Mouse (Mus musculus) monocyte, adult 5-6 weeks (primary cell): ENCODE measurements at regions not wholly inside any gene's neighbourhood (a gene's known extent, or its start where the extent isn't known, plus 50 kb on each side); places are given as distances from the start of the nearest gene placed in this dataset.

Experiments used
- ATAC-seq: fragments of 153-309, 156-312 bp; replicated peaks from 2 replicates; pipeline ENCODE4 v1.8.0; 2017; ENCODE audit warnings: mild to moderate bottlenecking; ENCODE audit not compliant: low TSS enrichment, insufficient number of reproducible peaks, severe bottlenecking, poor library complexity, low FRiP score

DNA sequence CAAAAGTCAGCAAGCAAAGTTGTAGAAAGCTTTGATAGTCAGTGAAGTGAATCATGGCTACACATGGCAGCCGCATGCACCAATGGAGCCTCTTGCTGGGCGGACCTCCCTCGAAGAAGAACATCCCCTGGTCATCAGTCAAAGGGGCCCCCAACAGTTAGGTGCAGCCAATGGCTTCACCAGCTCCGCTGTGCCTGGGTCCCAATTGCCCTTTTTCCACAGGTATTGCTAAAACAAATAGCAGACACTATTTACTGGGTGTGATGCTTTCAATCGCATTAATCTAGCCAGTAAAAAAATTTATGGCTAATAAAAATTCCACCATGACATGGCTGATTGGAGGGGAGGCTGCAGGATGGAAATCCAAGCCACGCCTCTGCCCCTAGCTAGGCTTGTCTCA is 606.7 kb upstream of the Sox9 start:
- ATAC-seq = no peak

- no peak for ATAC-seq
These were observed 601.4 kb upstream of the Sox9 start for GRCm38 (mm10) chr11:112180666-112181065.

DNA sequence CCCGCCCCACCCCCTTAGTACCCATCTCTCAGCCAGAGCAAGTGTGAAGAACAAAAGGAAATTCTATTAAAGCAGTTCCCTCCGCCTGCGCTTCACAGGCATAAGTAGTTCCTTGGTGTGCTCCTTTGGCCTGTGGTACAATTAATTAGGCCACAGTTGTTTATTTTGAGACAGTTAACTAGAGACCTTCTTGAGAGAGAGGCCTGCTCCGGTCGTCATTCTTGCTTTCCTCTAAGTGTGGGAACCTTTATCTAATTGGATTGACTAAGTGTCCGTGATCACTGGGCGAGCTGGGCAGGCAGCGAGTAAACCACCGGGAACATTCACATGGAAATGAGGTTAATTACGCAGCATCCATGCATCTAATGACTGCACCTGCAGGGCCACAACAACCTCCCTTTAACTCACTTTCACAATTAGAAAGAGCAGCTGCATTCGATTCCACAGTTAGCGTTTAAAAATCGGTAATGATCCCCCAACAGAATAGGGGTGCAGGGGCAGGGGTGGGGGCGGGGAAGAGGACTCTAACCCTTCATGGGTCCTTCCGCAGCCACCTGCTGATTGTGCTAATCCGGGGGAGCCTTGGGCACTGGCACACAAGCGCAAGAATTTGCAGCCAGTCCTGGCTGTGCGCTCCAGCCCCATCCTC is 584.3 kb upstream of the Sox9 start:
- ATAC-seq = no peak

GRCm38 (mm10) chr11:112204561-112204960 is 577.5 kb upstream of the Sox9 start:
- ATAC-seq = no peak

DNA sequence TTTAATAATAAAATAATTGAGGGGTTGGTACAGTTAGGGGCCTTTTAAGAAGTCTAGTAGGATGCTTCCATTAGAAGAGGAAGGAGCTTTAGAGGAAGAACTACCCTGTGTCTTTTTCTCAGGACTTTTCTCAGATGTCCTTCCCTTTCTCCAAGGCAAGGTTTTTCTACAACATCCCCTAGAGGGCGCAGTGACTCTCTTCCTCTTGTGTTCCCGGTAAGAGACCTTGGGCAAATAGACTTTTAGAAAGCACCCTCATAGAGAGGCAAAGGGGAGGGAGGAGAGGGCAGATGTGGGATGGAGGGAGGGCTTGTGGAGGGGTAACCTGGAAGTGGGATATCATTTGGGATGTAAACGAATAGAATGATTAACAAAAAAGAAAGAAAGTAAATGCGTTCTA is 572.6 kb upstream of the Sox9 start:
- ATAC-seq = no peak

GRCm38 (mm10) chr11:112219046-112219720 is 562.8 kb upstream of the Sox9 start:
- ATAC-seq = no peak

- ATAC-seq = no peak
These were observed 547.4 kb upstream of the Sox9 start for GRCm38 (mm10) chr11:112234492-112235116.

DNA sequence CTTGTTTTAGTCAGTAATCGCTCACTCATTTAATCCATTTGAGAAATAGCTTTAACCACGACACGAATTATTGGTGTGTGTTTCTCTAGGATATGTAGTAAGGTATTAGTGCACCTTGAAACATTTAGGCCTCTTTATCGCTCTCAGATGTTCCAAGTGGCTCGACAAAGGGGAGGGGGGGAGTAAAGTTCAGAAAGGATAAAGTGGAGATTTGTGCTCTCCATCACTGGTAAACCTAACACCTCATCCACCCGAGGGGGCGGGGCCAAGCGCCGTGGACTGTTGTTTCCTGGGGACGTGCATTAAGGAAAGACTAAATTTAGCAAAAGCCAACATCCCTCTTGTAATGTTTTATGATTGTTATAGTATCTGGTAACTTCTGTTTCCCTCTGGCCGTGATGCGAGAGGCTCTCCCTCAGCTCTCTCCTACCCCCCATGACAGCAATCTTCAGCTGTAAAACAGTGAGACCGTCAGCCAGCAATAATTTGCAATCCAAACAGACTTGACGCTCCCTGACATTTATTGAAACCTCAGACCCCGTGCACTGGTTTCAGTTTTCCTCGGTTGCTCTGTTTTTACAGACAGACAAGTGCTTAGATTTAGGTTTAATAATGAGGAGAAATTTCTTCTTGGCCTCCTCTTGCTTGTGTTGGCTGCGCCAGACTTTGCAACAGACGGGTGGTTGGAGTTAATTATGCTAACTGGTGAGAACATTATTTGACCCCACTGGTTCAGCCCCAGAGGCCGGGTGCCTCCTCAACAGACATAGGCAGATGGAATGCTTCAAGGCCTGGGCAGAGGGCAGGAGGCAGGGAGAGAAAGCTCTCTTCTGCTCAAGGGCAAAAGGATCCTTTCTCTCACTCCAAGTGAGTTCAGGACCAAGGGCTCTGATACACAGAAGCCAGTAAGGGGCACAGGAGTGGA is 542.8 kb upstream of the Sox9 start:
- ATAC-seq = no peak

GRCm38 (mm10) chr11:112252548-112252947 is 529.5 kb upstream of the Sox9 start:
- no peak for ATAC-seq

GRCm38 (mm10) chr11:112253061-112253460 is 529.0 kb upstream of the Sox9 start:
- no peak for ATAC-seq

GRCm38 (mm10) chr11:112256326-112256725 is 525.7 kb upstream of the Sox9 start:
- ATAC-seq = no peak

GRCm38 (mm10) chr11:112264077-112264476 is 517.9 kb upstream of the Sox9 start:
- ATAC-seq = no peak

- no peak for ATAC-seq
These were observed 511.1 kb upstream of the Sox9 start for GRCm38 (mm10) chr11:112270911-112271310.

DNA sequence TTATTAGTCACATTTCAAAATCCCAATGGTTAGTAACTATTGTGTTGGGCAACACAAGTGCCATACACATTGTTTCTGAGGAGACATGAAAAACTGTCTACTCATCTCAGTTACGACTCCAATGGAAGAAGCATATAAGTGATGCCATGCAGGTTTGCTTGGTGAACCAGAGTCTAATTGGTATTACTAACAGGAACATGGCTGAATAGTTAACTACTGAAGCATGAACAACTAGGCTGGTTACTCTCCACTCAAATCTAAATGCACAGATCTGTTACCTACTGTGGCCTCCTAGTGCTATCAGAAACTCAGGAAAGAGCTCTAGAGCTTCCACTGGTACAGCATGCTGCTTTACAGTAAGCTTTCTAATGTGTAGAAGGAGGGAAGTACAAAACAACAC is 503.5 kb upstream of the Sox9 start:
- no peak for ATAC-seq

DNA sequence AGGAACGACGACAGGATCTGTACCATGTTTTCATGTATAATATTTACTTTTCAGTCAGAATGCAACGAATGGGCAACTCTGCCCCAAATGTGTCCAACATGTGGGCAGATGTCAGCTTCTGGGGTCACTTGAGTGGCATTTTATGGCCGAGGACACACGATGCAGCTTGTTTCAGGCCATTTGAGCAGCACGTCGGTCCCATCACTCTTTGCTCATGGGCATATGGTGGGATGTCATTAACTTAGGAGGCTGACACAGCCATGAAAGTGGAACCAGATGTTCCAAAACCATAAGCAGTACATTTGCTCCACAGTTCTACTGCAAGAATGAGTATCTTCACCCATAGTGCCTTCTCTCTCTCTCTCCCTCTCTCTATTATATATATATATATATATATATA is 499.1 kb upstream of the Sox9 start:
- no peak for ATAC-seq

GRCm38 (mm10) chr11:112298901-112299341 is 483.1 kb upstream of the Sox9 start:
- no peak for ATAC-seq

- no peak for ATAC-seq
These were observed 478.9 kb upstream of the Sox9 start for GRCm38 (mm10) chr11:112303091-112303490.

DNA sequence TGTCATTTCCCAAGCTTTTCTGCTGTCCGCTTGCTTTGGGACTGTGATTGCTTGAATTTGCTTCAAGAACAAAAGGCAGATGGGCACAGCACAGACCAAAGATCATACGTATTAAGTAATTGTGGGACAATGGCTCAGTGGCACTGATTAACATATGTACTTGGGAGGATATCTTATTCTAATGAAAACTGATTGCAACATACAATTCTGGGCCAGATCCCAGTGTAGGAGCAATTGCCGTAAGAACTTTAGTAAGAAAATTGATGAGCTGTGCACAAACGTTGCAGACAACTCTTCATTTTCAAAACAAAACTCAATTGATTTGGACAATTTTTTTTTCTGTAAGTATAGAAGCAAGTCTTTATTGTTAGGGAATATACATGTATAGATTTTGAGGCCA is 456.2 kb upstream of the Sox9 start:
- no peak for ATAC-seq

DNA sequence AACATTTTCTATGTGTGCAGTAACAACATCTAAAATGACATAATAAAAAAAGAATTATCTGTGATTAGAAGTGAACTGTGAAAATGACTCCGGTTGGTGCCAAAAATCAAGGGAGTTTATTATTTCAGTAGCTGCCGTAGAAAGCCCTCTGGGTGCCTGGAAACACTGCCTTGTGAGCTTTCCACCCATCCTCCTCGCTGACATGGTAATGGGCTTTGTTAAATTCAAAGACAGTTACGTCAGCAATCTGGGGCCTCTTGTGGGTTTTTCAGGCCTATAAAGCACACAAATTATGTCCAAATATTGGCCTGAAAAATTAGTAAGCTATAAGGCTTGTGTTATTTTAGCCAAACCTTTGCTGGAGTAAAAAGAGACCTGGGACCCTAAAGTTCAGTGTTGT is 454.4 kb upstream of the Sox9 start:
- no peak for ATAC-seq
